Comparison of ENCODE assay signal across 17 mouse cellular contexts in the genomic region with DNA sequence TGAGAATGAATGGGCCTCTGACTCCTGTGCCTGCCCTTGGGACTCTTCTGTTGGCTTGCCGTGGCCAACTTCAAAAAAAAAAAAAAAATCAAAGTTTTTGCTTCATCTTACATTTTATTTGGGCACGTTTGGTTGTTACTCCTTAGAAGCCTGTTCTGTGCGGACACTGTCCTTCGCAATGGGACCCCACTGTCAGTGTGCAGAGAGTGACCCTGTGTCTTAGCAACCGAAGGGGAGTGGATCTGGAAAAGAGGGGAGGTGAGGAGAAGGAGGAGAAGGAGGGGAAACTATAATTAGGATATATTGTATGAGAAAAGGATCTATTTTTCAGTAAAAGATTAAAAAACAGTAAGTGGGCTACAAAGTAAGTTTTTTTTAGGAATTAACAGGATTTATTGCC.
"Had no signal": no experiment of that assay in that cellular context is flagged by ENCODE, and none has a peak within 500 bp of the region (broad histone marks: within the 10 kb centered on the region; RNA-seq: fewer than 3 reads in every experiment).

No protein-coding gene starts in this region.

- DNase-seq: layer of hippocampus, postnatal 36 days; left cerebral cortex, postnatal 4 days; liver, postnatal 0 days; retina, postnatal 1 day; right cerebral cortex, postnatal 25 days; thymus, postnatal 25 days had no signal

- H3K27ac ChIP-seq: left cerebral cortex, adult 2 months; limb, embryonic 12.5 days; limb, embryonic 15.5 days; liver, embryonic 14.5 days; macrophage; midbrain, embryonic 12.5 days; midbrain, embryonic 15.5 days; neural tube, embryonic 13.5 days; stomach, embryonic 15.5 days had no signal

- H3K4me1 ChIP-seq: limb, embryonic 15.5 days; midbrain, embryonic 12.5 days; midbrain, embryonic 15.5 days; stomach, embryonic 15.5 days had no signal

- H3K36me3 ChIP-seq: limb, embryonic 12.5 days; limb, embryonic 15.5 days; midbrain, embryonic 12.5 days; midbrain, embryonic 15.5 days; neural tube, embryonic 13.5 days; stomach, embryonic 15.5 days had no signal

- H3K4me3 ChIP-seq: left cerebral cortex, adult 2 months; limb, embryonic 12.5 days; limb, embryonic 15.5 days; midbrain, embryonic 12.5 days; midbrain, embryonic 15.5 days; neural tube, embryonic 13.5 days; stomach, embryonic 15.5 days had no signal

- H3K9me3 ChIP-seq: limb, embryonic 15.5 days; midbrain, embryonic 12.5 days; midbrain, embryonic 15.5 days; stomach, embryonic 15.5 days had no signal

- H3K4me2 ChIP-seq: limb, embryonic 12.5 days; limb, embryonic 15.5 days; liver, embryonic 11.5 days; lung, embryonic 14.5 days; midbrain, embryonic 12.5 days; midbrain, embryonic 15.5 days; neural tube, embryonic 13.5 days; stomach, embryonic 15.5 days had no signal

- ATAC-seq: liver, postnatal 0 days; midbrain, embryonic 15.5 days had no signal

- H3K27me3 ChIP-seq: limb, embryonic 12.5 days; limb, embryonic 15.5 days; midbrain, embryonic 12.5 days; midbrain, embryonic 15.5 days; neural tube, embryonic 13.5 days; stomach, embryonic 15.5 days had no signal

- H3K9ac ChIP-seq: limb, embryonic 12.5 days; limb, embryonic 15.5 days; liver, embryonic 14.5 days; liver, postnatal 0 days; lung, embryonic 14.5 days; midbrain, embryonic 12.5 days; midbrain, embryonic 15.5 days; neural tube, embryonic 13.5 days; stomach, embryonic 15.5 days had no signal
